Mouse (Mus musculus): ENCODE measurements at regions not wholly inside any gene's neighbourhood (a gene's known extent, or its start where the extent isn't known, plus 50 kb on each side); places are given as distances from the start of the nearest gene placed in this dataset.

DNA sequence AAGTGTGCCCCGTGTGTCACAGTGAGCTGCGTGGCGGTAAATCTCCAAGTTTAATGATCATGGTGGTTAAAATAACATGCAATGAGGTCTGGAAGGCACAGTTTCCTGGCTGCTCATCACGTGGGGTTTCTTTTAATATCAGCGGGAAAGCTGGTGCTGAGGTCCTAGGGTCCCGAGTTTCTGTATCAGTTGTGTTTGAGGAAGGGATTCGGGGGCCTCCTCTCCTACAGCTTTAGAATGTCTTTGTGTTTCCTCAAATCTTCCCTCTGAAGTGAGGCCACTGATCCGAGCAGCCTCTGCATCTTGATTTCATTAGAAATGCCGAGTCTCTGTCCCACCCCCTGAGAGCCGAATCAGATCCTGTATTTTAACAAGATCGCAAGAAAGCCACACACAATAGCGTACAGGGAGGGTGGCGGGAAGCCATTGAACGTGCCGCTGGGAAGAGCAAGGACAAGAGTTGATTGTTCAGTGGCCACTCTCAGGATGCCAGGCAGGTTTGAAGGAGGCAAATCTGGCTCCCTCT lies 215.5 kb downstream of the Ppp4r2 start:
- WGBS, result 28% methylated on average over 15 of the region's 15 CpGs
- no peaks in the 10 kb centered on the region for H3K4me1 ChIP-seq (ENCODE audit: control insufficient read depth, insufficient read depth, low read length)
- no peak overlapping the region for H3K4me3 ChIP-seq (ENCODE audit: low read depth, low read length)
- H3K36me3 ChIP-seq (ENCODE audit: control insufficient read depth, insufficient read depth, low read length), result no peaks in the 10 kb centered on the region
- H3K4me2 ChIP-seq (ENCODE audit: low read depth, low read length), result no peak overlapping the region
- no peak overlapping the region for H3K27ac ChIP-seq (ENCODE audit: low read depth, low read length)
- H3K9me3 ChIP-seq (ENCODE audit: control insufficient read depth, low read length), result no peaks in the 10 kb centered on the region
- no peaks in the 10 kb centered on the region for H3K27me3 ChIP-seq (ENCODE audit: control insufficient read depth, insufficient read depth, low read length)
- 0 out of 2 replicates have a peak overlapping the region, but pooled peaks have one; percentile 21 for H3K9ac ChIP-seq (replicated peaks; ENCODE audit: low read depth, low read length)
- peak; percentile 44 for ATAC-seq (ENCODE audit: low read depth)

DNA sequence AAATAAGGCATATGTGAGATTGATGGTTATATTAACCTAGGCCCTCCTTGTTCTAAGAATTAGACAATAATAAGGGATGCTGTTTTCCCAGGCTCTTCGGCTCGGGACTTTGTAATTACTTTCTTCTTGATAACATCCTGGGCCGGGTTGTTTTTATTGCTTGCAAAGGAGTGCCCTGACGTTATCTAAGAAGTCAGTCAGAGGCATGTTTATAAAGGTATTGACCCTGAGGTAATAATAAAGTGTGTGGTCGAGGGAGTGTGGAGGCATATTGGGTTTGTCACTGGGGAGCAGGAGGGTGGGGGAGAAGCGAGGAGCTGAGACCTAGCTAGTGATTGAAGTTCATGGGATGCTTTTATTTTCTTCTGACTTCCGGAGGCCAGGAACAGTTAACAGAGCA lies 221.5 kb downstream of the Ppp4r2 start:
- Histone ChIP-seq H3K9me3 (ENCODE audit: control insufficient read depth, low read length) (no peaks in the 10 kb centered on the region), H3K4me2 (ENCODE audit: low read depth, low read length) (no peak overlapping the region), H3K27ac (ENCODE audit: low read depth, low read length) (no peak overlapping the region), H3K36me3 (ENCODE audit: control insufficient read depth, insufficient read depth, low read length) (no peaks in the 10 kb centered on the region), H3K4me1 (ENCODE audit: control insufficient read depth, insufficient read depth, low read length) (no peaks in the 10 kb centered on the region), H3K4me3 (ENCODE audit: low read depth, low read length) (no peak overlapping the region), H3K9ac (replicated peaks; ENCODE audit: low read depth, low read length) (no peak overlapping the region), H3K27me3 (ENCODE audit: control insufficient read depth, insufficient read depth, low read length) (no peaks in the 10 kb centered on the region)
- WGBS, result 49% methylated on average over 7 of the region's 7 CpGs
- ATAC-seq (ENCODE audit: low read depth), result no peak

GRCm38 (mm10) chr6:101056318-101056717 lies 222.9 kb downstream of the Ppp4r2 start:
- no peaks in the 10 kb centered on the region for H3K36me3 ChIP-seq (ENCODE audit: control insufficient read depth, insufficient read depth, low read length)
- H3K4me3 ChIP-seq (ENCODE audit: low read depth, low read length), result no peak overlapping the region
- H3K4me1 ChIP-seq (ENCODE audit: control insufficient read depth, insufficient read depth, low read length), result no peaks in the 10 kb centered on the region
- no peaks in the 10 kb centered on the region for H3K9me3 ChIP-seq (ENCODE audit: control insufficient read depth, low read length)
- no peak overlapping the region for H3K27ac ChIP-seq (ENCODE audit: low read depth, low read length)
- H3K27me3 ChIP-seq (ENCODE audit: control insufficient read depth, insufficient read depth, low read length), result no peaks in the 10 kb centered on the region
- no peak overlapping the region for H3K9ac ChIP-seq (replicated peaks; ENCODE audit: low read depth, low read length)
- H3K4me2 ChIP-seq (ENCODE audit: low read depth, low read length), result no peak overlapping the region
- no peak for ATAC-seq (ENCODE audit: low read depth)
- WGBS, result 83% methylated on average over 13 of the region's 13 CpGs

GRCm38 (mm10) chr6:101059058-101059457 lies 225.6 kb downstream of the Ppp4r2 start:
- H3K9me3 ChIP-seq (ENCODE audit: control insufficient read depth, low read length), result no peaks in the 10 kb centered on the region
- no peak overlapping the region for H3K4me2 ChIP-seq (ENCODE audit: low read depth, low read length)
- H3K4me3 ChIP-seq (ENCODE audit: low read depth, low read length), result no peak overlapping the region
- no peak overlapping the region for H3K27ac ChIP-seq (ENCODE audit: low read depth, low read length)
- ATAC-seq (ENCODE audit: low read depth), result peak; percentile 41
- H3K27me3 ChIP-seq (ENCODE audit: control insufficient read depth, insufficient read depth, low read length), result no peaks in the 10 kb centered on the region
- 22% methylated on average over 8 of the region's 8 CpGs for WGBS
- no peak overlapping the region for H3K9ac ChIP-seq (replicated peaks; ENCODE audit: low read depth, low read length)
- H3K36me3 ChIP-seq (ENCODE audit: control insufficient read depth, insufficient read depth, low read length), result no peaks in the 10 kb centered on the region
- no peaks in the 10 kb centered on the region for H3K4me1 ChIP-seq (ENCODE audit: control insufficient read depth, insufficient read depth, low read length)

GRCm38 (mm10) chr6:101062186-101062585 lies 228.8 kb downstream of the Ppp4r2 start:
- 94% methylated on average over 14 of the region's 14 CpGs for WGBS
- H3K9ac ChIP-seq (replicated peaks; ENCODE audit: low read depth, low read length), result no peak overlapping the region
- no peaks in the 10 kb centered on the region for H3K9me3 ChIP-seq (ENCODE audit: control insufficient read depth, low read length)
- no peaks in the 10 kb centered on the region for H3K27me3 ChIP-seq (ENCODE audit: control insufficient read depth, insufficient read depth, low read length)
- H3K4me3 ChIP-seq (ENCODE audit: low read depth, low read length), result no peak overlapping the region
- H3K4me1 ChIP-seq (ENCODE audit: control insufficient read depth, insufficient read depth, low read length), result no peaks in the 10 kb centered on the region
- H3K36me3 ChIP-seq (ENCODE audit: control insufficient read depth, insufficient read depth, low read length), result no peaks in the 10 kb centered on the region
- no peak for ATAC-seq (ENCODE audit: low read depth)
- H3K4me2 ChIP-seq (ENCODE audit: low read depth, low read length), result no peak overlapping the region
- no peak overlapping the region for H3K27ac ChIP-seq (ENCODE audit: low read depth, low read length)

- Histone ChIP-seq H3K4me3 (ENCODE audit: low read depth, low read length) (no peak overlapping the region), H3K27me3 (ENCODE audit: control insufficient read depth, insufficient read depth, low read length) (no peaks in the 10 kb centered on the region), H3K4me1 (ENCODE audit: control insufficient read depth, insufficient read depth, low read length) (no peaks in the 10 kb centered on the region), H3K36me3 (ENCODE audit: control insufficient read depth, insufficient read depth, low read length) (no peaks in the 10 kb centered on the region), H3K9me3 (ENCODE audit: control insufficient read depth, low read length) (no peaks in the 10 kb centered on the region), H3K27ac (ENCODE audit: low read depth, low read length) (no peak overlapping the region), H3K4me2 (ENCODE audit: low read depth, low read length) (no peak overlapping the region), H3K9ac (replicated peaks; ENCODE audit: low read depth, low read length) (no peak overlapping the region)
- ATAC-seq (ENCODE audit: low read depth), result peak; percentile 38; the same call in 1 of the 2 replicates
- 54% methylated on average over 8 of the region's 8 CpGs for WGBS
Observed at GRCm38 (mm10) chr6:101075753-101076516, 242.5 kb downstream of the Ppp4r2 start.

GRCm38 (mm10) chr6:101078294-101078693 lies 244.9 kb downstream of the Ppp4r2 start:
- Histone ChIP-seq H3K4me1 (ENCODE audit: control insufficient read depth, insufficient read depth, low read length) (no peaks in the 10 kb centered on the region), H3K27ac (ENCODE audit: low read depth, low read length) (0 out of 2 replicates have a peak overlapping the region, but pooled peaks have one; percentile 12), H3K9me3 (ENCODE audit: control insufficient read depth, low read length) (no peaks in the 10 kb centered on the region), H3K9ac (replicated peaks; ENCODE audit: low read depth, low read length) (no peak overlapping the region), H3K4me2 (ENCODE audit: low read depth, low read length) (no peak overlapping the region), H3K27me3 (ENCODE audit: control insufficient read depth, insufficient read depth, low read length) (no peaks in the 10 kb centered on the region), H3K4me3 (ENCODE audit: low read depth, low read length) (no peak overlapping the region), H3K36me3 (ENCODE audit: control insufficient read depth, insufficient read depth, low read length) (no peaks in the 10 kb centered on the region)
- no peak for ATAC-seq (ENCODE audit: low read depth)
- 25% methylated on average over 5 of the region's 5 CpGs for WGBS

- H3K36me3 ChIP-seq (ENCODE audit: control insufficient read depth, insufficient read depth, low read length), result no peaks in the 10 kb centered on the region
- no peaks in the 10 kb centered on the region for H3K9me3 ChIP-seq (ENCODE audit: control insufficient read depth, low read length)
- H3K4me2 ChIP-seq (ENCODE audit: low read depth, low read length), result no peak overlapping the region
- WGBS, result 68% methylated on average over 7 of the region's 7 CpGs
- H3K27me3 ChIP-seq (ENCODE audit: control insufficient read depth, insufficient read depth, low read length), result no peaks in the 10 kb centered on the region
- no peak overlapping the region for H3K9ac ChIP-seq (replicated peaks; ENCODE audit: low read depth, low read length)
- no peak overlapping the region for H3K4me3 ChIP-seq (ENCODE audit: low read depth, low read length)
- H3K27ac ChIP-seq (ENCODE audit: low read depth, low read length), result no peak overlapping the region
- no peak for ATAC-seq (ENCODE audit: low read depth)
- H3K4me1 ChIP-seq (ENCODE audit: control insufficient read depth, insufficient read depth, low read length), result no peaks in the 10 kb centered on the region
Observed at GRCm38 (mm10) chr6:101083676-101084075, 250.3 kb downstream of the Ppp4r2 start.

DNA sequence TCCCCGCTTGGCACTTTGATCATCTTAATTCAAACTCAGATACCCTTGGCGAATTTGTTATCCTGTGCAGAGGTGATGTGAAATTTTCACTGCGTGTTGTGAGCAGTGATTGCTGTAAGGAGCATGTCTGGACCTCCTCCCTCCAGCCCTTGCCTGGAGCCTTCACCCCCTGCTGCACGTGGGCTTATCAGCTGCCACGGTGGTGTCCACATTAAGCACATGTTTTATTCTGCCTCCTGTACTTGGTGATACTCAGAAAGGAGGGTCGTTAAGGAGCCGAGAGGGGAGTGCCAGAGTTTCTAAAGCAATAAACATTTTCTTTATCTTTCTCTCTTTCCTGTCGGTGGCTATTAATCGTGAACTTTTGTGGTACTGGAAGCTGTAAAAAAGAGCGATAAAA lies 258.8 kb downstream of the Ppp4r2 start:
- H3K27me3 ChIP-seq (ENCODE audit: control insufficient read depth, insufficient read depth, low read length), result no peaks in the 10 kb centered on the region
- no peaks in the 10 kb centered on the region for H3K4me1 ChIP-seq (ENCODE audit: control insufficient read depth, insufficient read depth, low read length)
- H3K4me2 ChIP-seq (ENCODE audit: low read depth, low read length), result no peak overlapping the region
- WGBS, result 15% methylated on average over 10 of the region's 10 CpGs
- H3K4me3 ChIP-seq (ENCODE audit: low read depth, low read length), result no peak overlapping the region
- H3K36me3 ChIP-seq (ENCODE audit: control insufficient read depth, insufficient read depth, low read length), result no peaks in the 10 kb centered on the region
- no peaks in the 10 kb centered on the region for H3K9me3 ChIP-seq (ENCODE audit: control insufficient read depth, low read length)
- ATAC-seq (ENCODE audit: low read depth), result peak; percentile 41
- no peak overlapping the region for H3K27ac ChIP-seq (ENCODE audit: low read depth, low read length)
- H3K9ac ChIP-seq (replicated peaks; ENCODE audit: low read depth, low read length), result no peak overlapping the region

All from neural tube, embryonic 14.5 days (tissue).